Mouse (Mus musculus) layer of hippocampus, adult 11-12 months (tissue): ENCODE results near the gene Abca12.

Experiments
- DNase-seq: peaks from one replicate; pipeline ENCODE4 v3.0.0; 2022; ENCODE audit warnings: low spot score

Gene Abca12

GRCm38 (mm10) chr1:71193931-71194330 is 220.8 kb downstream of the Abca12 start:
- no peak for DNase-seq
